Mouse (Mus musculus) limb, embryonic 11.5 days (tissue): ENCODE data around the gene Enho. TPM values are rescaled to one million over a fixed set of nuclear protein-coding genes. Genes with fewer than 3 reads are reported as not detected.

Source experiments
- ATAC-seq: fragments of 200-750 bp; cut with Nextera tagmentation; 2 replicates; pipeline ENCODE4 v1.8.0; 2017; ENCODE audit warnings: low read depth; ENCODE audit not compliant: insufficient number of reproducible peaks, low FRiP score, low TSS enrichment
- DNase-seq: peaks from one replicate; pipeline ENCODE4 v3.0.0-alpha.2; 2015; ENCODE audit warnings: low spot score
- H3K27ac ChIP-seq: fragments of 300-500 bp; sonication (generic); replicated peaks from 2 replicates; pipeline ENCODE4 v1.5.1; 2014; ENCODE audit warnings: low read depth, mild to moderate bottlenecking, low read length
- H3K27me3 ChIP-seq: fragments of 300-500 bp; sonication (generic); 2 replicates; pipeline ENCODE4 v1.6.1; 2014; ENCODE audit warnings: mild to moderate bottlenecking, low read length, mixed read lengths; ENCODE audit not compliant: control insufficient read depth, insufficient read depth
- H3K36me3 ChIP-seq: fragments of 300-500 bp; sonication (generic); 2 replicates; pipeline ENCODE4 v1.6.1; 2014; ENCODE audit warnings: mild to moderate bottlenecking, low read length, moderate library complexity, mixed read lengths; ENCODE audit not compliant: control insufficient read depth, insufficient read depth
- H3K4me1 ChIP-seq: fragments of 300-500 bp; sonication (generic); 2 replicates; pipeline ENCODE4 v1.6.1; 2014; ENCODE audit warnings: low read length, mixed read lengths; ENCODE audit not compliant: control insufficient read depth, insufficient read depth
- H3K4me2 ChIP-seq: fragments of 300-500 bp; sonication (generic); 2 replicates; pipeline ENCODE4 v1.6.1; 2014; ENCODE audit warnings: low read depth, mild to moderate bottlenecking, moderate library complexity; ENCODE audit not compliant: severe bottlenecking
- H3K4me3 ChIP-seq: fragments of 300-500 bp; sonication (generic); 2 replicates; pipeline ENCODE4 v1.5.1; 2014; ENCODE audit warnings: low read depth, low read length
- H3K9ac ChIP-seq: fragments of 300-500 bp; sonication (generic); 2 replicates; pipeline ENCODE4 v1.6.1; 2014; ENCODE audit warnings: mild to moderate bottlenecking, low read length
- H3K9me3 ChIP-seq: fragments of 300-500 bp; sonication (generic); 2 replicates; pipeline ENCODE4 v1.6.1; 2016; ENCODE audit warnings: low read length; ENCODE audit not compliant: control insufficient read depth
- whole genome bisulfite sequencing: fragments of 180-500 bp; shearing (Covaris S2); extraction: QIAGEN DNeasy Blood & Tissue Kit; methylation state at CpG from one replicate; pipeline ENCODE4 v1.1.7; 2014; 5-methylcytosine and 5-hydroxymethylcytosine counted together
- polyA plus RNA-seq: library from polyadenylated mRNA; unstranded; fragments of >200 nt; fragmentation: Nextera tagmentation; extraction: Ambion mirVana; gene quantifications from 2 replicates; pipeline ENCODE4 v1.2.1, GENCODE M21; 2014

Gene Enho
- polyA plus RNA-seq, 1 experiment from 2014 or later = 20.8 TPM

GRCm38 (mm10) chr4:41659556-41659955, 19.4 kb upstream of the Enho start:
- no peak overlapping the region for H3K4me3 ChIP-seq
- peaks cover 29% of the 10 kb centered on the region for H3K27me3 ChIP-seq
- H3K36me3 ChIP-seq = no peaks in the 10 kb centered on the region
- H3K9me3 ChIP-seq = no peaks in the 10 kb centered on the region
- DNase-seq = peak; percentile 92
- ATAC-seq = peak; percentile 44
- 5% methylated on average over 13 of the region's 13 CpGs for WGBS
- no peak overlapping the region for H3K9ac ChIP-seq
- H3K27ac ChIP-seq = peak overlapping the region; percentile 77; the same call in 1 of the 2 replicates
- H3K4me1 ChIP-seq = peaks cover 73% of the 10 kb centered on the region
- H3K4me2 ChIP-seq = peak overlapping the region; percentile 7; the same call in 1 of the 2 replicates

- H3K27me3 ChIP-seq = peaks cover 25% of the 10 kb centered on the region
- ATAC-seq = no peak
- H3K36me3 ChIP-seq = no peaks in the 10 kb centered on the region
- H3K9ac ChIP-seq = no peak overlapping the region
- no peaks in the 10 kb centered on the region for H3K9me3 ChIP-seq
- 5% methylated on average over 24 of the region's 25 CpGs for WGBS
- peaks cover 70% of the 10 kb centered on the region for H3K4me1 ChIP-seq
- no peak overlapping the region for H3K4me3 ChIP-seq
- no peak for DNase-seq
- peak overlapping the region; percentile 40 for H3K4me2 ChIP-seq
- peak overlapping the region; percentile 77 for H3K27ac ChIP-seq
Observed at GRCm38 (mm10) chr4:41658566-41659384, 18.7 kb upstream of the Enho start.

- ATAC-seq = no peak
- no peak overlapping the region for H3K27ac ChIP-seq
- H3K9ac ChIP-seq = no peak overlapping the region
- H3K4me2 ChIP-seq = no peak overlapping the region
- no peaks in the 10 kb centered on the region for H3K36me3 ChIP-seq
- H3K9me3 ChIP-seq = no peaks in the 10 kb centered on the region
- peaks cover 20% of the 10 kb centered on the region for H3K27me3 ChIP-seq
- H3K4me1 ChIP-seq = peaks cover 39% of the 10 kb centered on the region
- no peak overlapping the region for H3K4me3 ChIP-seq
- WGBS = 34% methylated on average over 2 of the region's 2 CpGs
- DNase-seq = no peak
Observed at GRCm38 (mm10) chr4:41655525-41655924, 15.4 kb upstream of the Enho start.

- no peaks in the 10 kb centered on the region for H3K9me3 ChIP-seq
- no peak overlapping the region for H3K4me3 ChIP-seq
- H3K27me3 ChIP-seq = peaks cover 20% of the 10 kb centered on the region
- peaks cover 26% of the 10 kb centered on the region for H3K4me1 ChIP-seq
- H3K9ac ChIP-seq = no peak overlapping the region
- no peak overlapping the region for H3K27ac ChIP-seq
- ATAC-seq = no peak
- no peak overlapping the region for H3K4me2 ChIP-seq
- H3K36me3 ChIP-seq = no peaks in the 10 kb centered on the region
- DNase-seq = peak; percentile 78
- WGBS = 17% methylated on average over 7 of the region's 7 CpGs
Observed at GRCm38 (mm10) chr4:41654217-41654616, 14.1 kb upstream of the Enho start.

GRCm38 (mm10) chr4:41653730-41654129, 13.6 kb upstream of the Enho start:
- Histone ChIP-seq H3K9me3 (no peaks in the 10 kb centered on the region), H3K27ac (no peak overlapping the region), H3K36me3 (no peaks in the 10 kb centered on the region), H3K27me3 (peaks cover 20% of the 10 kb centered on the region), H3K4me3 (no peak overlapping the region), H3K4me1 (peaks cover 21% of the 10 kb centered on the region), H3K9ac (no peak overlapping the region), H3K4me2 (no peak overlapping the region)
- ATAC-seq (no peak), DNase-seq (no peak)
- 66% methylated on average over 6 of the region's 6 CpGs for WGBS

- Histone ChIP-seq H3K9me3 (no peaks in the 10 kb centered on the region), H3K27me3 (peaks cover 20% of the 10 kb centered on the region), H3K4me3 (no peak overlapping the region), H3K27ac (no peak overlapping the region), H3K4me2 (no peak overlapping the region), H3K9ac (no peak overlapping the region), H3K36me3 (no peaks in the 10 kb centered on the region), H3K4me1 (peaks cover 17% of the 10 kb centered on the region)
- peak; percentile 91 for DNase-seq
- ATAC-seq = no peak
- 40% methylated on average over 6 of the region's 6 CpGs for WGBS
Observed at GRCm38 (mm10) chr4:41653296-41653695, 13.2 kb upstream of the Enho start.

GRCm38 (mm10) chr4:41648627-41649026, 8.5 kb upstream of the Enho start:
- Histone ChIP-seq H3K4me1 (no peaks in the 10 kb centered on the region), H3K4me2 (no peak overlapping the region), H3K4me3 (no peak overlapping the region), H3K9me3 (no peaks in the 10 kb centered on the region), H3K27me3 (0 out of 2 replicates have a peak, but pooled peaks cover 2% of the 10 kb centered on the region), H3K36me3 (no peaks in the 10 kb centered on the region), H3K9ac (no peak overlapping the region), H3K27ac (no peak overlapping the region)
- 73% methylated on average over 7 of the region's 7 CpGs for WGBS
- DNase-seq = no peak
- ATAC-seq = no peak

- no peak overlapping the region for H3K9ac ChIP-seq
- H3K4me2 ChIP-seq = no peak overlapping the region
- WGBS = 53% methylated on average over 4 of the region's 4 CpGs
- H3K27me3 ChIP-seq = 0 out of 2 replicates have a peak, but pooled peaks cover 2% of the 10 kb centered on the region
- ATAC-seq (no peak), DNase-seq (no peak)
- no peaks in the 10 kb centered on the region for H3K4me1 ChIP-seq
- H3K27ac ChIP-seq = no peak overlapping the region
- no peaks in the 10 kb centered on the region for H3K9me3 ChIP-seq
- H3K4me3 ChIP-seq = no peak overlapping the region
- H3K36me3 ChIP-seq = no peaks in the 10 kb centered on the region
Observed at GRCm38 (mm10) chr4:41648157-41648556, 8.0 kb upstream of the Enho start.
